Mouse (Mus musculus) urinary bladder, postnatal 14 days (tissue): ENCODE results near the gene Gm5089.

Source experiments
- DNase-seq: peaks from one replicate; pipeline ENCODE4 v3.0.0; 2021; ENCODE audit warnings: low spot score

The Gm5089 gene

DNA sequence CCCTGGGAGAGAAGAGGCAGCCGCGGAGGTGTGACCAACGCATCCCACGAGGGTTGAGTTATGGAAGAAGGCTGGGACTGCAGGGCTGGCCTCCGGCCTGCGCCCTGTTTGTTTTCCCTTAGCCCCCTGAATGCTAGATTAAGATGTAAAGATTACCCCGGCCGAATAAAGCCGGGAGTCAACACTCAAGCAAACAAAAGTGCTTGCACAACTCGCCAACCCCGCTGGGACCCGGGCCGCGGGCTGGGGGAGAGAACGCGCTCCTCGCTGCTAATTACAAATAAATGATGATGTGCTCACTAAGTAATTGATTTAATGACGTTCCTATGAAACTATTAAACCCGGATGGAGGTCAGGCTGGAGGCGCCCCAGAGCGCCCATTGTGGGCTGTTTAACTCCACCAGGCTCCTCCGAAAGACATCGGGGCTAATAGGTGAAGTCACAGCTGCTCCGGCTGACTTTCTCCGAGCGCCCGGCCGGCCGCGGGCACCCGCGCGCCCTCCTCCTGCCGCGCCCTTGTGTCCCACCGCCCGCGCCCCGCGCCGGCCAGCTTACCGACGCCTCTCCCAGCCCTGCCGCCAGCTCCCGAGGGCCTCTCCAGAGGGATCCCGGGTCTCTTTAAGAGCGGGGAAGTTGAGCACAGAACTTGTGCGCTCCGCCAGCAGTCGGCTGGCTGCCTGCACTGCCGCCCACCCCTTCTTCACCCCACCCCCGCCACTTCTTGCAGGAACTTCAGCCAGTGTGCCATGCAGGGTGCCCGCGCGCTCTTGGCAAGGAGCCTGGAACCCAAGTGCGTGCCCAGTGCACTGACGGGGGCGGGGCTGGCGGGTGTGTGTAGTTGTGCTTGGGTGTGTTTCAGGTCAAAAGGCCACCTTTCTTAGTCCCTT, at the start of gene Gm5089:
Gm5089 (minus strand) TSS at position 620 of the 887 bp plus-strand sequence.
- peak; percentile 10 for DNase-seq

DNA sequence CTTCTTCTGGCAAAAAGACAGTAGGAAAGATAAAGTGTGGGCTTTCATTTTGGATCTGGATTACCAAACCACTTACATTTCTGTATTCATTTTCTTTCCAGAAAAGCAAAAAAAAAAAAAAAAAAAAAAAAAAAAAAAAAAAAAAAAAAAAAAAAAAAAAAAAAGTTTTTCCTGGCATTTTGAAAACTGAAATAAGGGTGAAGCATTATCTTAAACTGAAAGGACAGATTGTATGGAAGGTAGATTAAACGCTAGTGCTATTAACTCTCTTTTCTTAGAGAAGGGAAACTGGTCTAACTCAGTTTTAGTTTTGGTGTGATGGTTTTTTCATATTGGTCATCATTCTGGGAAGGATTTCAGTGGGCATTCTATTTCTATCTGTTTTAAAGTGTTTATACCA, 41.1 kb upstream of the Gm5089 start:
- no peak for DNase-seq

- no peak for DNase-seq
These were observed 40.6 kb upstream of the Gm5089 start for GRCm38 (mm10) chr14:122491521-122491920.

DNA sequence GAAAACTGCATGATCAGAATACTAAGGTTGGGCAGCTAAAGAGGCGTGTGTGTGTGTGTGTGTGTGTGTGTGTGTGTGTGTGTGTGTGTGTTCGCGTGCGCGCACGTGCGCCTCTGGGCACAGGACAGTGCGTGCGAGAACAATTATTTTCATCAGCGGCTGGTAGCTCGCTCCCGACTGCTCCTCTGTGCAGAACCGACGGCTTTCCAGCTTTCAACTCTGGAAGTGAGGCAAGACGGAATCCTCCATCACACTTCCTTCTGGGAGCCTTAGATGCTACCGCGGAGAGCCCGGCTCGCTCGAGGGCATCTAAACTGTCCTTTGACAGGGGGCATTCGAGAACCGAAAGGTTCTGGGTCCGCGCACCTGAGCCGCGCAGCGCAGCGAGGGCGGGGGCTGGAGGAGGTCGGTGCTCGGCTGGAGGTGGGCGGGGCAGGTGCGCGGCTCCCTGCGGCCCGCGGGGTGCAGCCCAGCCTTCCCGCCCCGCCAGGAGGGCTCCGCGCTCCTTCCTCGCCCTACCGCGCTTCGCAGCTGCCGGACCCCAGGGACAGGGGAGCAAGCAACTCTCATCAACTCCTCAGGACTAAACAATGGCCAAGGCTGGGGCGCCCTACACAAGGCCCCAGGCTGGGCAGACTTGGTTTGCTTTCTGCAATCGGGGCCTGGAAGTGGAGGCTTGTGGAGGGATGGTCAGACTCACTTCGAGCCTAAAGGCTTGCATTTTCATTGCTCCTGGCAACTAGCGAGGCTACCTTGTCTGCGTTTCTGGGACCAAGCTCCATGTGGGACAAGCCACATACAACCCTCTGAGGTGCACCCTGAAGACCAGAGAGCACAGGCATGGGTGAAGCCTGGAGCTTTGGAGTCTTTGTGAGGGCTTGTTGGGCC, 39.8 kb upstream of the Gm5089 start, which contains the start of gene Gm10837:
Gm10837 (plus strand) TSS at position 146 of the 888 bp plus-strand sequence.
- DNase-seq, result no peak

GRCm38 (mm10) chr14:122489686-122490414, 38.9 kb upstream of the Gm5089 start:
- no peak for DNase-seq

- no peak for DNase-seq
These were observed 38.1 kb upstream of the Gm5089 start for GRCm38 (mm10) chr14:122489041-122489440.

DNA sequence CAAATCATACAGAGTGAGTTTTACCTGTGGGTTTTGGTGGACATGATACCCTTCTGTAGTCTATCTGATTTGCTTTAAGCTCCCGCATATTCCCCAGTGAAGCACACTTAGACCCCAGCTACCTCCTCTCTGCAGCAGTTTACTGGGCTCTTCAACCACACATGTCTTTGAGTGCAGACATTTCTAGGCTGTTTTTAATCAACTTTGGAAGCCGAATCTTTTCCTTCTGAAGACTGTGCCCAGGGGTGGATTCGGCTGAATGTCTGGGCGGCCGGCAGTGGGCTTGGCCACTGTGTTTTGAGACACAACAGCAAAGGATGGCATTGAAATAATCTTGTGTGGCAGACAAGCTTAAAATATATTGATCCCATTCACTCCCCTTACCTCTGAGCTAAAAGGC, 36.5 kb upstream of the Gm5089 start:
- DNase-seq, result no peak

GRCm38 (mm10) chr14:122486611-122487010, 35.7 kb upstream of the Gm5089 start:
- DNase-seq, result no peak

DNA sequence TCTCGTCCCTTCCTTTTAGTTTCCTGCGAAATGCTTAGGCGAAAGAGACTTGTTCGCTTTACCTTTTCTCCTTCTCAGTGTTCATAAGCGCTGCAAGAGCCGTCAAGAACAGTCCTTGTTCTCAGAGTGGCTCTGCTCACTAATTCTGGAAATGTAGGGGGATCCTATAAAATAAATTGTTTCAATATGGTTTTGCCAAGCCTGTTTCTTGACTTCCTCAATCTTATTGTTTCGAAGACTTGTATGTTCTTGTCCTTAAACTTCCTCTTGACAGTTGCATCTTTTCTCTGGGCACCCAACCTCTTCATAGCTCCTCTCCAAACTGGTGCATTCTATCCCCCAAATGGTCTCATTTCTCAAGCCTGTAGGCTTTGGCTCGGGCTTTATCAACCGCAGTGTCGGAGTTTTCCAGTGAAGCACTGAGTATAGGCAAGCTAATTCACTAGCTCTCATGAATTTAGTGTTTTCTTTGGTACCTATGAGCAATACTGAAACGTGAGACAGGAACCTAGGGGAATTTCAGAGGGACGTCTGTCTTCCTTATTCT, 34.8 kb upstream of the Gm5089 start:
- no peak for DNase-seq

DNA sequence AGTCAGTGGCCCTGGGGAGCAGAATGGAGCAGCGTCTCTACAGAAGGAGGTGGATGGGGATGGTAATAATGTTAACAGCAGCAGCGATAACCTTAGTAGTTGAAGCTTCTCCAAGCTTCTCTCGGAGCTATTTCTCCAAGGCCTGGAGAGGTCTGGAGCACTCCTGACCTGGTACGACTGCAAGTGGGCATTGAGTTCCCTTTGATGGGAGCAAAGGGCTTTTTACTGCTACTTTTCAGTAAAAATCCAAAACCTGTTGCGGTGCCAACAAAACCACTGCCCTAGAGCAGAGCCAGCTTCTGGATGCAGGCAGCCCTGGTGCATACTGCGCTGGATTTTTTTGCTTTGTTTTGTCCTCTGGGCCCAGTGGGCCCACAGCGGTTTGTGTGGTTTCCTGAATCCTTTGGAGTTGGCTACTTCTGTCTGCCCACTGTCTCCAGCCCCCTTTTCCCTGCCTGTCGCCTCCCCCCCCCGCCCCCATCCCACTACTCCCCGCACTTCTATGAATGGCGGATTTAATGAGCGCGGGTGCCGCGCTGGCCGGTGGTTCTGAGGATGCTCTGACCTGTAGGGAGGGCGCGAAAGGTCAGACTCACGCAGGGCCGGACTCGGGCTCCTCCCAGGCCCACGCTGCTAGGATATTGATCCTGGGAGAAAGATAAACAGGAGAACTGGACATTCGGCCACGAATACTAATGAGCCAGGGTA, 34.1 kb upstream of the Gm5089 start:
- no peak for DNase-seq

- no peak for DNase-seq
These were observed 33.5 kb upstream of the Gm5089 start for GRCm38 (mm10) chr14:122484458-122484843.

DNA sequence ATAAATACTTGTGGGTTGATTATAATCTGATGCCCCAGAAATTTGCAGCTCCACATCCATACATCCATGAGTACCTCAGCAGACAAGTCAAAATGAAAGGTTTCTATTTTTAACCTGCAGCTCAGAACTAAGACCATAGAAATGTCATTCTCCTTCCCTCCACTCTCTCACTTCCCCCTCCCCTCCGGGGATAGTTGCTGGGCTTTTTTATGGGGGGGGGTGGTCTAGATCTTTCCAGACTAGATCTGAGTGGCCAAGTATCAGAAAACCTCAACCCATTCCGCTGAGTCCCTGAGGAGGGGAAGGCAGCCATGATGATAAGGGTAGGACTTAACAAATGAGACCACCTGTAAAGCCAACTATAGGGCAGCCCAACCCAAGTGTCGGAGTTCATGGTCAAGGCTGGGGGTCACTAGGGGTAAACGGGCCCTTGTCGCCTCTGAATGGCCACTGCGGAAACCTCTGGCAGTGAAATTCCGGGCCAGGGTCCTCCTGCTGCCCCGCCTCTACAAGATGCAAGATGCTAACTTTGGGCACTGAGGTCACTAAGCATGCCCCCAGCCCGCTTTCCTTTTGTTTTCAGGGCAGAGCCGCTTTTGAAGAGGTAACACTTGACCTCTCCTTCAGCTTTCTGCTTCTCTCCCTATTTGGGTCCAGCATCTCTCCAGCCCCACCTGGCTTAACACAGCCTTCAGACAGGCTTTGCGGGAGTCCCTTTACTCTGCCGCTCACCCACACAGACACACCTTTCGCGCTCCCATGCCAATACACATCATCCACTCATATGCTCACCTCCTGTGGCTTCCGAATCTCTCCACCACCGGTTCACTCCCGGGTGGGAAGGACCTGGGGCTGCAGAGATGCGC, 32.9 kb upstream of the Gm5089 start:
- no peak for DNase-seq

GRCm38 (mm10) chr14:122483024-122483385, 32.1 kb upstream of the Gm5089 start:
- DNase-seq, result no peak

GRCm38 (mm10) chr14:122482081-122483023, 31.4 kb upstream of the Gm5089 start:
- DNase-seq, result no peak

GRCm38 (mm10) chr14:122481181-122481580, 30.3 kb upstream of the Gm5089 start:
- DNase-seq, result no peak

GRCm38 (mm10) chr14:122480355-122480754, 29.4 kb upstream of the Gm5089 start:
- DNase-seq, result no peak

DNA sequence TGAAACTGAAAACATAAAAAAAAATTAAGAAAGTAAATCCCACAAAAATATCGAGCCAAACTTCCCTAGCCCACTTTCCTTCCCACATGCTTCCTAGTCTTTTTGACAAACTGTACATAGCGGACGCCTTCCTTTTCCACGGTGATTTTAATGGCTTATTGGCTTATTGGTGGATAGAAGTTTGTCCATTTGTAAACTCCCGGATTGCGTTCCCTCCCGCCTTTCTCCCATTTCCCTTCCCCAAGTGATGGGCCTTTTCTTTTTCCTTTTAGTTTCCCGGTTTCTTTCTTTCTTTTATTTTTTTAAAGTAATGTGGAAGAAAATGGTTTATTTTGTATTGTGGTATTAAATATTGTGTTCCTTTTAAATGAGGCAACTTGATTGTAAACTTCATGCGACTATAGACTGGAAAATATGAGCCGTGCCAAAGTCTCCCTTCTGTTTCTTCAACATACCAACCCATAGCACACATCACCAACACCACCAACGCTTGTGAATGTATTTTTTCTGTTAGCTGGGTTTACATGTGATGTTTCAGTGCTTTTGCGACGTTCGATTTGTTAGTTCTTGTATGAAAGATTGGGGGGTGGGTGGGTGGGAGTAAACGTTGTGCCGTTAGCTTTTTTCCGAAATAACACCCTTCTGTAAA, 28.7 kb upstream of the Gm5089 start:
- DNase-seq, result no peak

GRCm38 (mm10) chr14:122478574-122479011, 27.7 kb upstream of the Gm5089 start:
- DNase-seq, result no peak
